Mouse (Mus musculus) midbrain, embryonic 16.5 days (tissue): ENCODE data around the gene Gen1. TPM values are rescaled to one million over a fixed set of nuclear protein-coding genes. Genes with fewer than 3 reads are reported as not detected.
A peak's percentile ranks its signal among the peaks of the same experiment; 100 is the strongest.

Source experiments
- ATAC-seq: fragments of 200-750 bp; cut with Nextera tagmentation; 2 replicates; pipeline ENCODE4 v1.8.0; 2017; ENCODE audit warnings: moderate TSS enrichment
- H3K27ac ChIP-seq: fragments of 300-500 bp; sonication (generic); 2 replicates; pipeline ENCODE4 v1.5.1; 2014; ENCODE audit warnings: mild to moderate bottlenecking, low read length, mixed read lengths
- H3K27me3 ChIP-seq: fragments of 300-500 bp; sonication (generic); 2 replicates; pipeline ENCODE4 v1.6.1; 2014; ENCODE audit warnings: low read depth, low read length, mixed read lengths; ENCODE audit not compliant: control insufficient read depth, insufficient read depth
- H3K36me3 ChIP-seq: fragments of 300-500 bp; sonication (generic); 2 replicates; pipeline ENCODE4 v1.6.1; 2014; ENCODE audit warnings: mild to moderate bottlenecking, low read length, moderate library complexity, mixed read lengths; ENCODE audit not compliant: control insufficient read depth, insufficient read depth
- H3K4me1 ChIP-seq: fragments of 300-500 bp; sonication (generic); 2 replicates; pipeline ENCODE4 v1.6.1; 2014; ENCODE audit warnings: mild to moderate bottlenecking, low read length, mixed read lengths; ENCODE audit not compliant: control insufficient read depth, insufficient read depth
- H3K4me2 ChIP-seq: fragments of 300-500 bp; sonication (generic); 2 replicates; pipeline ENCODE4 v1.6.1; 2014; ENCODE audit warnings: mild to moderate bottlenecking, low read length, mixed read lengths
- H3K4me3 ChIP-seq: fragments of 300-500 bp; sonication (generic); 2 replicates; pipeline ENCODE4 v1.5.1; 2014; ENCODE audit warnings: low read depth, mild to moderate bottlenecking, low read length, moderate library complexity, mixed read lengths
- H3K9ac ChIP-seq: fragments of 300-500 bp; sonication (generic); 2 replicates; pipeline ENCODE4 v1.6.1; 2014; ENCODE audit warnings: low read depth, low read length, mixed read lengths
- H3K9me3 ChIP-seq: fragments of 300-500 bp; sonication (generic); replicated peaks from 2 replicates; pipeline ENCODE4 v1.6.1; 2014; ENCODE audit warnings: mild to moderate bottlenecking, low read length, mixed read lengths; ENCODE audit not compliant: control insufficient read depth, poor library complexity, severe bottlenecking
- WGBS: fragments of 180-500 bp; shearing (Covaris S2); extraction: QIAGEN DNeasy Blood & Tissue Kit; methylation state at CpG from one replicate; pipeline ENCODE4 v1.1.7; 2014; 5-methylcytosine and 5-hydroxymethylcytosine counted together
- polyA plus RNA-seq: library from polyadenylated mRNA; unstranded; fragments of >200 nt; fragmentation: Nextera tagmentation; extraction: Ambion mirVana; gene quantifications from 2 replicates; pipeline ENCODE4 v1.2.1, GENCODE M21; 2015

Gene Gen1
- polyA plus RNA-seq = 1.2 and 1.6 TPM in 2 replicates

DNA sequence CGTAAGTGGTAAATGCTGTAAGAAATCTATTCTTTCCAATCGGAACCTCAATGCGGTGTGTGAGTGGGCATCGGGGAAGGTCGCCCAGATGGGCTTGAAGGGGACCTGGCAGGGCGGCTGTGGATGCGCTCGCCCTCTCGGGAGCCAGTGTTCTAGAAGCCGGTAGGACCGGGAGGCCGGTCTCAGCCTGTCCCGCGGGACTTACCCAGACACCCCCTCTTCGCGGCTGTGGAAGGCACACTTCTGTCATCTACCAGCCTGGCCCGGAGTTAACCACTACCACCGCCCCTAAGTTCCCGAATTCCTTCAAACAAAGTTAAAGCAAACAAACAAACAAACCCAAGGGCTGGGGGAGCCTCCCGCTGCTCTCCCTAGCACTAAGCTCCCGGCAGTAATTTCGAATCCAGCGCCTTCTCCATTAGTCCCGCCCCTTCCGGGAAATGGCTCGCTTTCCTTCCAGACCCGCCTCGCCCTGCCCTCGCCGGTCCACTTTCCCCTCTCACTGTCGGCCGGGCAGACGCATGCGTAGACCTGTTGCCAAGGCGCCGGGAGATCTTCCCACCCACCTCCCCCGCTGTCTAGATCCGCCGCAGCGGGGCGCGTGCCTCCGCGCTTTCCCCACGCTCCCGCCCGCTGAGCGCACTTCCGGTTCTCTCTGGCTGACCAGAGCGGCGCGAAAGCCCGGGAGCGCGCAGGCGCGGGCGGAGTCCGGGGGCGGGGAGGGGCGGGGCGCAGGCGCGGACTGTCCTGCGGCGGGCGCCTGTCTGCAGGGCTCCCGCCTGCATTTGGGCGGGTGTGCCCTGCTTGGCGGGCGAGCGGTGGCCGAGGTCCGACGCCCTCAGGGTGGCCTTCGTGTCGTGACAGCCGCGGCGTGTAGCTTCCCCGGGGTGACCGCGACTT lies at the start of gene Gen1, which contains the start of gene Smc6:
Gen1 (minus strand) TSS at position 420 of the 900 bp plus-strand sequence.
Smc6 (plus strand) TSS at position 505 of the 900 bp plus-strand sequence.
- under 1% methylated on average over 77 of the region's 83 CpGs for WGBS
- peak; percentile 99 for ATAC-seq
- H3K27me3 ChIP-seq = no peaks in the 10 kb centered on the region
- H3K9me3 ChIP-seq = no peaks in the 10 kb centered on the region
- peak within 1 kb of the TSS; percentile 94 for H3K9ac ChIP-seq
- peak within 1 kb of the TSS; percentile 90 for H3K4me2 ChIP-seq
- H3K4me1 ChIP-seq = peaks cover 30% of the 10 kb centered on the region
- H3K4me3 ChIP-seq = peak within 1 kb of the TSS; percentile 92
- no peaks in the 10 kb centered on the region for H3K36me3 ChIP-seq
- H3K27ac ChIP-seq = peak within 1 kb of the TSS; percentile 88

- Histone ChIP-seq H3K9ac (no peak overlapping the region), H3K36me3 (peaks cover 11% of the 10 kb centered on the region), H3K27me3 (no peaks in the 10 kb centered on the region), H3K4me3 (no peak overlapping the region), H3K4me2 (no peak overlapping the region), H3K4me1 (no peaks in the 10 kb centered on the region), H3K9me3 (no peaks in the 10 kb centered on the region), H3K27ac (no peak overlapping the region)
- no peak for ATAC-seq
- 71% methylated on average over 1 of the region's 1 CpGs for WGBS
Observed at GRCm38 (mm10) chr12:11313840-11314239, 48.2 kb upstream of the Gen1 start.

DNA sequence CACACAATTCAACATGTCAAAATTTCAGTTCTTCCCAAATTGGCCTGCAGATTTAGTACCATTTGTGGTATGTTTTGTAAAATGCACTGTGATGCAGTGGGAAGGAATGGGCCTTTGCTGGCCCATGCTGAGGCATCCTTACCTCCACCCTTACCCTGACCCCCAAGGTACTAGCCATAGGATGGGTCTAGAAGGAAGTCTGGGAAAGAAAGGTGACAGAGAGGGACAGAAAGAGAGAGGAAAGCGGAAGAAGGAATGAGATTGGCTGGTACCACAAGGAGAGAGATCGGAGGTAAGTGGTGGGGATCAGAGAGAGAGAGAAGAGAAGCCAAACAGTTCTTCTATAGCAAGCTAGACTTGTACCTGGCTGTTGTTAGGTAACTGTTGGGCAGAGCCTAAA lies 45.5 kb upstream of the Gen1 start:
- ATAC-seq = no peak
- H3K9ac ChIP-seq = no peak overlapping the region

GRCm38 (mm10) chr12:11306753-11307645 lies 41.4 kb upstream of the Gen1 start:
- no peaks in the 10 kb centered on the region for H3K9me3 ChIP-seq
- H3K4me1 ChIP-seq = no peaks in the 10 kb centered on the region
- H3K27ac ChIP-seq = no peak overlapping the region
- no peaks in the 10 kb centered on the region for H3K27me3 ChIP-seq
- H3K4me2 ChIP-seq = no peak overlapping the region
- ATAC-seq = no peak
- peaks cover 11% of the 10 kb centered on the region; the same call in 1 of the 2 replicates for H3K36me3 ChIP-seq
- 91% methylated on average over 8 of the region's 8 CpGs for WGBS
- no peak overlapping the region for H3K9ac ChIP-seq
- H3K4me3 ChIP-seq = no peak overlapping the region

More for the DNA sequence above, 45.5 kb upstream of the Gen1 start:
- Histone ChIP-seq H3K4me3 (no peak overlapping the region), H3K27me3 (no peaks in the 10 kb centered on the region), H3K4me2 (no peak overlapping the region), H3K9me3 (no peaks in the 10 kb centered on the region), H3K36me3 (peaks cover 4% of the 10 kb centered on the region; the same call in 1 of the 2 replicates), H3K4me1 (no peaks in the 10 kb centered on the region), H3K27ac (no peak overlapping the region)
- 97% methylated on average over 2 of the region's 2 CpGs for WGBS

- H3K9me3 ChIP-seq = no peaks in the 10 kb centered on the region
- no peak overlapping the region for H3K4me3 ChIP-seq
- WGBS = 89% methylated on average over 1 of the region's 1 CpGs
- no peaks in the 10 kb centered on the region for H3K4me1 ChIP-seq
- ATAC-seq = no peak
- H3K27me3 ChIP-seq = no peaks in the 10 kb centered on the region
- H3K9ac ChIP-seq = no peak overlapping the region
- no peak overlapping the region for H3K4me2 ChIP-seq
- peaks cover 15% of the 10 kb centered on the region for H3K36me3 ChIP-seq
- no peak overlapping the region for H3K27ac ChIP-seq
Observed at GRCm38 (mm10) chr12:11300858-11301257, 35.3 kb upstream of the Gen1 start.

DNA sequence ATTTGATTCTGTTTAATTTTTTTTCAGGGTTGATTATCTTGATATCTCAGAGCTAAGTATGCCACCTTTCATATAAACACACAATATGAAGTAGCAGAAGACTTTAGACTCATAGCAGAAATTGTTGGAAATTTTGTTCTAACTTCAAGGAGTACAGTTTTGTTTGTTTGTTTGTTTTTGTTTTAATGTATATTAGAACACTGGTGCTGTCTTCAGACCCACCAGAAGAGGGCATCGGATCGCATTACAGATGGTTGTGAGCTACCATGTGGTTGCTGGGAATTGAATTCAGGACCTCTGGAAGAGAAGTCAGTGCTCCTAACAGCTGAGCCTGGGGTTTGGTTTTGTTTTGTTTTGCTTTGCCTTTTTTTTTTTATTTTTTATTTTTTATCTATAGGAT lies 20.8 kb upstream of the Gen1 start:
- WGBS = 95% methylated on average over 2 of the region's 2 CpGs
- H3K27me3 ChIP-seq = no peaks in the 10 kb centered on the region
- no peaks in the 10 kb centered on the region for H3K9me3 ChIP-seq
- H3K27ac ChIP-seq = no peak overlapping the region
- no peak overlapping the region for H3K4me3 ChIP-seq
- peaks cover 26% of the 10 kb centered on the region for H3K36me3 ChIP-seq
- no peak for ATAC-seq
- no peak overlapping the region for H3K9ac ChIP-seq
- H3K4me2 ChIP-seq = no peak overlapping the region
- H3K4me1 ChIP-seq = no peaks in the 10 kb centered on the region

- Histone ChIP-seq H3K9me3 (no peaks in the 10 kb centered on the region), H3K4me2 (no peak overlapping the region), H3K9ac (no peak overlapping the region), H3K27ac (no peak overlapping the region), H3K36me3 (peaks cover 22% of the 10 kb centered on the region), H3K27me3 (no peaks in the 10 kb centered on the region), H3K4me1 (no peaks in the 10 kb centered on the region), H3K4me3 (no peak overlapping the region)
- WGBS = 91% methylated on average over 2 of the region's 2 CpGs
- no peak for ATAC-seq
Observed at GRCm38 (mm10) chr12:11281584-11281983, 16.0 kb upstream of the Gen1 start.

DNA sequence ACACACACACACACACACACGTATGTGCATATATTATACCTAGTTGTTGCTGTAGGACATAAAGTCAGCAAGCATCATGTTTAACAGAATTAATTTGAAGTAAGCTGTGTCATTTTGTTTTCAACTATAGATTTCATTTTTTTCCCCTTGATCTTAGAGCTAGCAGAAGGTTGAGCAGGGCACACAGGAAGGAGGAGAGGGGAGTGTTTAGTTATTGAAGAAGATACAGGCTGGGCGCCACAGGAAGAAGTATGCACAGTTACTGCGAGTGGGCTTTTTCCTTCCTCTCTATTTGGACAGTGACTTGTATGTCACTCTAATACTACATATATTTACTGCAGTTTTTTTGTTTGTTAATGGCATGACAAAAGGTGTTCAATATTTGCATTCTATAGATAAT lies 14.3 kb upstream of the Gen1 start:
- Histone ChIP-seq H3K9me3 (no peaks in the 10 kb centered on the region), H3K27ac (no peak overlapping the region), H3K4me3 (no peak overlapping the region), H3K36me3 (peaks cover 12% of the 10 kb centered on the region; the same call in 1 of the 2 replicates), H3K9ac (no peak overlapping the region), H3K27me3 (no peaks in the 10 kb centered on the region), H3K4me1 (no peaks in the 10 kb centered on the region), H3K4me2 (no peak overlapping the region)
- WGBS = 94% methylated on average over 3 of the region's 3 CpGs
- ATAC-seq = no peak
